Mouse (Mus musculus) neural tube, embryonic 10.5 days (tissue): Measurements from ENCODE around the gene Tfap2e.
A peak's percentile ranks its signal among the peaks of the same experiment; 100 is the strongest.

Experiments
- DNase-seq: peaks from one replicate; pipeline ENCODE4 v3.0.0-alpha.2; 2017; ENCODE audit warnings: low spot score; ENCODE audit errors: extremely low spot score

Gene Tfap2e

DNA sequence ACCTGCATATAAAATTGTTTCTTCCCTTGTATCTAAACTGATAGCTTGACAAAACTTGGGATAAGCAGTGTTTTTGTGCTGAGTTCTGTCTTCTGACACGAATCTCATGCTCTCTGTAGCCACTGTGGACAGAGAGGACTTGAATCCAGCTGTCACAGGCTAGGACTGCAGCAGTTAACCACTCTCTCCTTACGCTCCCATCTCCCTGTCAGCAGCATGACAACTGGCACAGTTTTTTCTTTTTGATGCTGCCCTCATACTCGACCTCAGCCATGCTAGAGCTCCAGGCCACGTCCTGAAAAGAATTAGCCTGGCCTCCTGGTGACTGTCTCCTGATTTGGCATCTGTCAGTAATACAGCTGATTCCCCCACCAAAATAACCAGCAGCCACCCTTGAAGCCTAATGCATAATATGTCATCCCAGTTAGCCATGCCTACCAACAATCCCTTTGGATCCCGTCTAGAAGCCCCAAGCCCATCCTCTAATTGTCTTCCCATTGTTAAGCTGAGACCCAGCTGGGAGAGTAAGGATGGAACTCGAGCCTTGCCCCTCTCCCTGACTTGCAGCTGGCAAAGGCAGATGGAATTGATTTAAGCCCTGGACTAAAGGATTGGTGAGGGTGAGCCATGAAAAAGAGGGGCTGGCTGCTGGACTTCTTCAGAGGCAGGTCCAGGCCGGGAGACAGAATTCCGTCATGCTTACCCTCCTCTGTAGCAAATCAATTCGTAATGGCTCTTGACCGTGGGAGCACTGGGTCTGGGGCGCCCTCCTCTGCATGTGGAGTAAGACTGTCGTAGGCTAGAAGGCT lies 29.2 kb downstream of the Tfap2e start:
- peak; percentile 63 for DNase-seq

- DNase-seq: no peak
These were observed 39.1 kb downstream of the Tfap2e start for GRCm38 (mm10) chr4:126696908-126697307.

- no peak for DNase-seq
These were observed 43.0 kb downstream of the Tfap2e start for GRCm38 (mm10) chr4:126693021-126693420.

- DNase-seq: no peak
These were observed 46.6 kb downstream of the Tfap2e start for GRCm38 (mm10) chr4:126689457-126689856.

- DNase-seq: no peak
These were observed 53.0 kb downstream of the Tfap2e start for GRCm38 (mm10) chr4:126683084-126683483.

DNA sequence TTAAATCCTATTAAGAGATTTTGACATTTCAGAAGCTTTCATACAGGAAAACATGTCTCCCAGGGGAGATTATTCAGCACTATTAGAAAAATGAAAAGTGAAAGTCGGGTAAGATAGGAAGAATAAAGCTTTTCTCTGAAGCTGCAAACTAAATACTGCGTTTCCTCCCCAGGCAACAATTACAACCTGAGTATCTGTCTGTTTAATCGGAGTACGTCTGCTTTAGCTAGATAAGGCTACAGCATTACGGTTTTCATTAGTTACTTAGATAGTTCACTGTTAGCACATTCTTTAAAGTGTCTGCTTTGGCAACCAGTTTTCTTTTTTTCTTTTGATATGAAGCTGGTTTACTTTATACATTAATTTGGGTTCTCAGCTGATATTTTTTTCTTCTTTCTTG lies 53.7 kb downstream of the Tfap2e start:
- DNase-seq: no peak

DNA sequence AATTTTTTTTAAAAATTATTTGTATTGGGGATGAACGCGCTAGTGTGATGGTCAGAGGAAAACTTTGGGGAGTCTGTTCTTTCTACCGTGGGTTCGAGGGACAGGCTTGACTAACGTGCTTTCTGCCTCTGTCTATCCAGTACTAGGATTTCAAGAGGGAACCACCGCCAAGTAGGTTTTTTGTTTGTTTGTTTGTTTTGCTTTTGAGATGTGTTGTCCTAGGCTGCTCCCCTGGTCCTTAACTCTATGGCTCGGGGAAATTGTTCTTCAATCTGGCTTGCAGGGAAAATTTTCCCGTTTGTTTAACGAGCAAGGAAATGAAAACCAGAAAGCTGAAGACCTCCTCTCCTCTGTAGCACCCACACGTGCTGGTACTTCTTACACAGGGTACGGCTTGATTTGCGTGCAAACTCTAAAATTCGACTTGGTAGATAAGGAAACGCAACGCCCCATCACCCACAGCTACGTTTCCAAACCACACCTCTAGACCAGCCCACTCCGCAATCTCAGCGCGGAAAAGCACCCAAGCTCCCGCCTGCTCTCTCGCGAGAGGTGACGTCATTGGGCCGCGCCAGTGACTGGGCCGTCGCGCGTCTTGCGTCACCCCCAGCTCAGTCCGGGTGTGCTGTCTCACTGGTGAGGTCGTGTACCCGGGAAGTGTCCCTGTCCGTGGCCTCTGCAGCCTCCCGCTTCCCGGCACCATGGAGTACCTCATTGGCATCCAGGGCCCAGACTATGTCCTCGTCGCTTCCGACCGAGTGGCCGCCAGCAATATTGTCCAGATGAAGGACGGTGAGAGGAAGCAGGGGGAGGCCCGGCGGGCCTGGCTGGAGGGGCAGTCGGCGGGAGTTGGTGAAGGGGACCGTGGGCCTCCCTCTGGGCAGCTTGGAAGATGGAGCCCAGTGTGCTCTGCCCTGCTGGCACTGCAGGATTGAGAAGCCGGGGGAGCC lies 58.7 kb downstream of the Tfap2e start, which contains the start of gene Psmb2:
Gene Psmb2 (plus strand): TSS at position 577 of the 950 bp plus-strand sequence.
- peak; percentile 100 for DNase-seq

GRCm38 (mm10) chr4:126667075-126667474 lies 69.0 kb downstream of the Tfap2e start:
- DNase-seq: no peak
